Mouse (Mus musculus): ENCODE data around the gene Cerkl. TPM values are rescaled to one million over a fixed set of nuclear protein-coding genes. Genes with fewer than 3 reads are reported as not detected.
A peak's percentile ranks its signal among the peaks of the same experiment; 100 is the strongest.

The Cerkl gene
- polyA plus RNA-seq (2012; rRNA removed) = 0.30 and 0.51 TPM in 2 replicates

GRCm38 (mm10) chr2:79456575-79457349 is at the start of gene Cerkl, which contains the start of gene Neurod1:
Gene Cerkl, minus strand, starts transcription at chr2:79456785.
Gene Neurod1, minus strand, starts transcription at chr2:79456751.
- H3K4me3 ChIP-seq (ENCODE audit: low read depth, low read length) = no peak within 1 kb of the TSS
- peaks cover 52% of the 10 kb centered on the region for H3K27me3 ChIP-seq (ENCODE audit: control insufficient read depth, insufficient read depth, low read length)
- no peaks in the 10 kb centered on the region for H3K36me3 ChIP-seq (ENCODE audit: control insufficient read depth, insufficient read depth, low read length)
- 2% methylated on average over 41 of the region's 42 CpGs for WGBS
- no peak within 1 kb of the TSS for H3K27ac ChIP-seq (ENCODE audit: insufficient read depth, low read depth, low read length)
- H3K4me1 ChIP-seq (ENCODE audit: control insufficient read depth, insufficient read depth, insufficient read length, low read length) = peaks cover 4% of the 10 kb centered on the region
- no peak for TF ChIP-seq POLR2A (IDR thresholded peaks at IDR 0.05; ENCODE audit: low read depth, low read length)
- TF ChIP-seq CTCF (IDR thresholded peaks at IDR 0.05; ENCODE audit: extremely low read depth, insufficient read length, insufficient replicate concordance, low read depth, low read length) = no peak

DNA sequence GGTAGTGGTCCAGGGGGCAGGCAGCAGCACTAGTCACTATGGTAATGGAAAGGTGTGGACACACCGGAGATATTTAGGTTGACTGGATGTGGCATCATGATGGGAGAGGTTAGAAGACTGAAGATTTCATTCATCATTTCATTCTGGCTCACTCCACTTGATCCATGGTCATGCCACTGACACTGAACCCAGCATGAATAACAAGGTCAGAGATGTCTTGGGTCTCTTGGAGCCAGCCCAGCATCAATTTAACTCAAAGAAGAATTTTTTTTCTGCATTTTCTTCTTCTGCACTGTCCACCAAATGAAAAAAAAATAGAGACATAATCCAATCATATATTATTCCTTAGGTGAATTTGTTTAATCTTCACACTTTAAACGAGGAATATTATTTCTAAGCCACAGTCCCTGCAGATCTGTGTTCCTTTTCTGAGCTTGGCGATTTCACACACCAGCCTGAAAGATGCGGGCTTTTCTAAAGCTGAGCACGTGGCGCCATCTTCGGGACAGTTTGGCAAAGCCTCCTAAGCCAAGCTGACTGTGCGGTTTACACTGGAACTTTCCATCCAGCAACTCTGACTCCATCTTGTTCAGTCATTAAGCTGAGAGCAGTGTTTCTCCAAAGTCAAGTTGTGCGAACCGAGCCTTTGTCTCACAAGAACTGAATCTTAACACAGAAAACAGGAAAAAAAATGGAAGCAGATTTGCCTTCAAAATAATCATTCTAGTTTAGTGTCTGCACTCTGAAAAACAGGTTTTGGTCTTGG is 42.6 kb upstream of the Cerkl start:
- Histone ChIP-seq H3K27ac (ENCODE audit: insufficient read depth, low read depth, low read length) (no peak overlapping the region), H3K27me3 (ENCODE audit: control insufficient read depth, insufficient read depth, low read length) (no peaks in the 10 kb centered on the region), H3K4me3 (ENCODE audit: low read depth, low read length) (no peak overlapping the region), H3K4me1 (ENCODE audit: control insufficient read depth, insufficient read depth, insufficient read length, low read length) (no peaks in the 10 kb centered on the region), H3K36me3 (ENCODE audit: control insufficient read depth, insufficient read depth, low read length) (no peaks in the 10 kb centered on the region)
- TF ChIP-seq CTCF (IDR thresholded peaks at IDR 0.05; ENCODE audit: extremely low read depth, insufficient read length, insufficient replicate concordance, low read depth, low read length) (peak; percentile 66; the same call in 1 of the 2 replicates), POLR2A (IDR thresholded peaks at IDR 0.05; ENCODE audit: low read depth, low read length) (no peak)
- 20% methylated on average over 10 of the region's 10 CpGs for WGBS

- Histone ChIP-seq H3K4me1 (ENCODE audit: control insufficient read depth, insufficient read depth, insufficient read length, low read length) (no peaks in the 10 kb centered on the region), H3K27me3 (ENCODE audit: control insufficient read depth, insufficient read depth, low read length) (no peaks in the 10 kb centered on the region), H3K4me3 (ENCODE audit: low read depth, low read length) (no peak overlapping the region), H3K36me3 (ENCODE audit: control insufficient read depth, insufficient read depth, low read length) (no peaks in the 10 kb centered on the region), H3K27ac (ENCODE audit: insufficient read depth, low read depth, low read length) (no peak overlapping the region)
- WGBS = 77% methylated on average over 3 of the region's 3 CpGs
- no peak for TF ChIP-seq POLR2A (IDR thresholded peaks at IDR 0.05; ENCODE audit: low read depth, low read length)
- no peak for TF ChIP-seq CTCF (IDR thresholded peaks at IDR 0.05; ENCODE audit: extremely low read depth, insufficient read length, insufficient replicate concordance, low read depth, low read length)
These were observed 28.5 kb upstream of the Cerkl start for GRCm38 (mm10) chr2:79485127-79485526.

- Histone ChIP-seq H3K4me1 (ENCODE audit: control insufficient read depth, insufficient read depth, insufficient read length, low read length) (no peaks in the 10 kb centered on the region), H3K36me3 (ENCODE audit: control insufficient read depth, insufficient read depth, low read length) (no peaks in the 10 kb centered on the region), H3K4me3 (ENCODE audit: low read depth, low read length) (no peak overlapping the region), H3K27ac (ENCODE audit: insufficient read depth, low read depth, low read length) (no peak overlapping the region), H3K27me3 (ENCODE audit: control insufficient read depth, insufficient read depth, low read length) (no peaks in the 10 kb centered on the region)
- TF ChIP-seq CTCF (IDR thresholded peaks at IDR 0.05; ENCODE audit: extremely low read depth, insufficient read length, insufficient replicate concordance, low read depth, low read length) (no peak), POLR2A (IDR thresholded peaks at IDR 0.05; ENCODE audit: low read depth, low read length) (no peak)
- WGBS = 89% methylated on average over 2 of the region's 2 CpGs
These were observed 25.9 kb upstream of the Cerkl start for GRCm38 (mm10) chr2:79482511-79482910.

- no peak overlapping the region for H3K4me3 ChIP-seq (ENCODE audit: low read depth, low read length)
- H3K27me3 ChIP-seq (ENCODE audit: control insufficient read depth, insufficient read depth, low read length) = peaks cover 27% of the 10 kb centered on the region
- H3K4me1 ChIP-seq (ENCODE audit: control insufficient read depth, insufficient read depth, insufficient read length, low read length) = no peaks in the 10 kb centered on the region
- no peaks in the 10 kb centered on the region for H3K36me3 ChIP-seq (ENCODE audit: control insufficient read depth, insufficient read depth, low read length)
- H3K27ac ChIP-seq (ENCODE audit: insufficient read depth, low read depth, low read length) = no peak overlapping the region
- WGBS = 85% methylated on average over 4 of the region's 4 CpGs
- TF ChIP-seq POLR2A (IDR thresholded peaks at IDR 0.05; ENCODE audit: low read depth, low read length) = no peak
- no peak for TF ChIP-seq CTCF (IDR thresholded peaks at IDR 0.05; ENCODE audit: extremely low read depth, insufficient read length, insufficient replicate concordance, low read depth, low read length)
These were observed 5.8 kb upstream of the Cerkl start for GRCm38 (mm10) chr2:79462411-79462810.

- no peak overlapping the region for H3K4me3 ChIP-seq (ENCODE audit: low read depth, low read length)
- WGBS = 83% methylated on average over 2 of the region's 2 CpGs
- no peak overlapping the region for H3K27ac ChIP-seq (ENCODE audit: insufficient read depth, low read depth, low read length)
- H3K27me3 ChIP-seq (ENCODE audit: control insufficient read depth, insufficient read depth, low read length) = peaks cover 32% of the 10 kb centered on the region
- H3K36me3 ChIP-seq (ENCODE audit: control insufficient read depth, insufficient read depth, low read length) = no peaks in the 10 kb centered on the region
- TF ChIP-seq POLR2A (IDR thresholded peaks at IDR 0.05; ENCODE audit: low read depth, low read length) (no peak), CTCF (IDR thresholded peaks at IDR 0.05; ENCODE audit: extremely low read depth, insufficient read length, insufficient replicate concordance, low read depth, low read length) (no peak)
- H3K4me1 ChIP-seq (ENCODE audit: control insufficient read depth, insufficient read depth, insufficient read length, low read length) = no peaks in the 10 kb centered on the region
These were observed 5.3 kb upstream of the Cerkl start for GRCm38 (mm10) chr2:79461861-79462260.

DNA sequence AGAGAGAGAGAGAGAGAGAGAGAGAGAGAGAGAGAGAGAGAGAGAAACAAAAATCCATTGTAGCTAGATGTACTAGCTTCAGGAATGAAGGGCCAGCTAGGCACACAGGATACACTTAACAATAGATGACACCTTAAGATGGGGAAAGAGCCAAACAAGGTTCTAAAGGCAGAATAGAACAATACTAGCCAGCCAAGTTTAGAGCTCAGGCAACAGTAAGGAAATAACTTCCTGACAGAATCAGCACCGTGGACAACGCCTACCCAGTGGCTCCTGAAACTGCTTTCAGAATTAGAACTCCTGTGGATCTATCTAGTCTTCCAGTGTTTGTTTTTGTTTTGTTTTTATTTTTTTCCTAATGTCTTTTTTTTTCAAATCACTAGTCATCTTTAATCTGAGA is 4.0 kb upstream of the Cerkl start:
- peaks cover 40% of the 10 kb centered on the region for H3K27me3 ChIP-seq (ENCODE audit: control insufficient read depth, insufficient read depth, low read length)
- no peaks in the 10 kb centered on the region; the same call in 1 of the 2 replicates for H3K4me1 ChIP-seq (ENCODE audit: control insufficient read depth, insufficient read depth, insufficient read length, low read length)
- 9% methylated on average over 2 of the region's 2 CpGs for WGBS
- H3K27ac ChIP-seq (ENCODE audit: insufficient read depth, low read depth, low read length) = no peak overlapping the region
- no peaks in the 10 kb centered on the region for H3K36me3 ChIP-seq (ENCODE audit: control insufficient read depth, insufficient read depth, low read length)
- H3K4me3 ChIP-seq (ENCODE audit: low read depth, low read length) = no peak overlapping the region
- TF ChIP-seq CTCF (IDR thresholded peaks at IDR 0.05; ENCODE audit: extremely low read depth, insufficient read length, insufficient replicate concordance, low read depth, low read length) (no peak), POLR2A (IDR thresholded peaks at IDR 0.05; ENCODE audit: low read depth, low read length) (no peak)
